Mouse (Mus musculus) left cerebral cortex, postnatal 4 days (tissue): Measurements from ENCODE around the gene Gm3336. TPM values are rescaled to one million over a fixed set of nuclear protein-coding genes. Genes with fewer than 3 reads are reported as not detected.

ENCODE experiments used
- DNase-seq: peaks from one replicate; pipeline ENCODE4 v3.0.0-alpha.2; 2022
- intact Hi-C: fragments of 180-260 bp; cut with DNase I; formaldehyde crosslinking; loops from one replicate; pipeline ENCODE4 v1.15.1; 2025
- total RNA-seq, 2 experiments: library from RNA; stranded (reverse); gene quantifications; 2 replicates each; pipeline ENCODE4 v1.2.3; 2021

Gene Gm3336
- total RNA-seq, 2 experiments from 2014 or later: not detected

DNA sequence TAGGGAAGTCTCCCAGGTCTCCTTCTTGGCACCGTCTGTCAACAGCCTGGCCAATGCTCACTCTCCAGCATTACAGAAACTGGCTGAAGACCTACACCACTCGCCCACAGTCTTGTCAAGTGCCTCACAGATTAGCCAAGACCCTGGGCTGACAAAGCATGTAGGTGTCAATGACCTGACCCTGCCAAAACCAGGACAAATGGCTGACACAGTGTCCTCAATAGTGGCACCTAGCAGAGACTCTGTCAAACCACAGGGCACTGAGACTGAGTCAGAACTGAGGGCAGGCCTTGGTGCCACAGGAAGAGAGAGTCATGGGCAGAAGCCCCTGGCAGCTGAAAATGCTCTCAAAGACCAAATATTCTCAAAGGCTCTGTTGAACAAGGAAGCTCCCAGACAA, 3.3 kb upstream of the Gm3336 start:
- no peak for DNase-seq
- intact Hi-C loops: no loop called here

DNA sequence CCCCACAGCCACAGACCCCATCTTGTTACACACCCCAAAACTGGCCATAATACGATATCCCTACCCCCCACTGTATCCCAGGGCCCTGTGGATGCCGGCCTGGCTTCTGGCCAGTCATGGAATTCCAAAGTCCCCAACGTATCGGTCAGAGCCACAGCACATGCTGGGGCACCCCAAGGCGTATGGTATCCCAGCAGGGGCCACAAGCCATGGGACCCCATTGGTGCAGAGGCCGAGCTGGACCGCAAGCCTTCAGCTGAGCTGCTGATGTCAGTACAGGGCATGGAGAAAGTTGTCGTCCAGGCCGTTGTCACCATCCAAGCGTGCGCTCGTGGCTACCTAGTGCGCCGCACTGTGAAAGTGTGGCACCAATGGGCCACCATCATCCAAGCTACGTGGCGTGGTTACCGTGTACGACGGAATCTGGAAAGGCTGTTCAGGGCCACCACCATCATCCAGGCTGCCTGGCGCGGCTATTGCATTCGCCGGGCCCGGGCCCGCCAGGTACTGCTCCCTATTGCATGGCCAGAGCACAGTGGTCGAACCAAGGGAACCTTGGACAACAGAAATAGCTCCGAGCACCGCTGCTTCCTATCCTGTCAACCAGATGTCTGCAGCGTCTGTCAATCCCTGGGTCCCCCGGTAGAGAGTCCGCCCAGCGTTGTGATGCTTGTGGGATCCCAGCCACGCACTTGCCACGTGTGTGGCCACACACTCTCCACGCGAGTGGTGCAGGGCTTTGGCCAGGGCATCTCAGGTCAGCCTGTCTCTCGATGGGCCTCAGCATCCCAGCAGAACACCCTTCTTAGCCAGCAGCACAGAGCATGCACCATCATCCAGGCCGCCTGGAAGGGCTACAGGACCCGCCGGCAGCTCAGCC, 1.6 kb upstream of the Gm3336 start:
- intact Hi-C loops: no loop called here
- DNase-seq: no peak

DNA sequence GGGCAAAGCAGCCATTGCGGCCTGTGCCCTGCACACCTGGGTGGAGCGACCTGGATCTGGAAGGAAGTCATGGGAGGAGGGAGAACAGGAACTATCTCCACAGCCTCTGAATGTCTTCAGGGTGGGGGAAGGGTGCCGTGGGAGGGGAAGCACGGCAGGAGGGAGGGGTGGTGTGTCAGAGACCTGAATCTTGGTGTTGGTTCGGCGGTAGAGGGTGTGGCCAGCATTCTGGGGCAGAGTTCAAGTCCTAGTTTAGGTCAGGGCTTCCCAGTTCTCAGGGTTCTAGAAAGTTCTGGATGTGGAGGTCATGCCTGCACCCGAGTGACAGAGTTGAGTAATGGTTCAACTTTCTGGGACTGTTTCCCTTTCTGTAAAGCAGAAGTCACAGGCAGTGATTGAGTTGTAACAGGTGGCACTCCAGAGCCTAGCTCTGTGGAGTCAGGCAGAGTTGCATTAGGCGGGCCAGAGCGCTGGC, 1.5 kb downstream of the Gm3336 start:
- intact Hi-C loops: loop anchor here (2.0 to 5.0 kb wide), 2 partner anchors 33 to 122 kb away; no protein-coding TSS in a partner anchor
- no peak for DNase-seq

DNA sequence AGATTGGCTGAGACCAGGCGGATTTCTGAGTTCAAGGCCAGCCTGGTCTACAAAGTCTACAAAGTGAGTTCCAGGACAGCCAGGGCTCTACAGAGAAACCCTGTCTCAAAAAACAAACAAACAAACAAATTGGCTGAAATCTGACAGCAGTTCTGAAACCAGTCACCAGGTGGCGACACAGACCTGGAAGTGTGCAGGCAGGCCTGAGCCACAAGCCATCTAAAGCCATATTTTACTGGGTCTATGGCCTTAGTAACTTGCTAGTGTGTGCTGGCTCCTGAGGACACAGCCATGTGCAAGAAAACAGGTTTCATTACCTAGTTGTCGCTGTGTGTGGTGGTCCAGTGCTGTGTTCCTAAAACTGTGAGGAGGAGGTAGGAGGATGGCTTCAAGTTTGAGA, 2.4 kb downstream of the Gm3336 start:
- DNase-seq: peak; percentile 74
- intact Hi-C loops: loop anchor here (2.0 to 5.0 kb wide), 2 partner anchors 32 to 122 kb away; no protein-coding TSS in a partner anchor

DNA sequence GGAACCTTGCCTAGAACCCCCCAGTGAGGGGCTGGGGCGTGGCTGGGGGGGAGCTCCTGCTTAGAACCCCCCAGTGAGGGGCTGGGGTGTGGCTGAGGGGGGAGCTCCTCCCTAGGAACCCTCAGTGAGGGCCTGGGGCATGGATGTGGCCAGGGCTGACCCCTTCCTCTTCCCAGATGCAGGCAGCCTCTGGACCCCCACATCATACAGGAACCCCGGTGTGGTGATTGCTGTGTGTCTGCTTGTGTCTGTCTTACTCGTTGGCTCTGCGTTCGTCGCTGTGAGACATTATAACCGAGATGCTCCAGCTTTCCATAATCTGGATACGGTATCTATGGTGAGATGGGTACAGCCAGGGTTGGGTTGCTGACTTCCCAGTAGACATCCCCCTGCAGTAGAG, 3.3 kb downstream of the Gm3336 start:
- DNase-seq: no peak

DNA sequence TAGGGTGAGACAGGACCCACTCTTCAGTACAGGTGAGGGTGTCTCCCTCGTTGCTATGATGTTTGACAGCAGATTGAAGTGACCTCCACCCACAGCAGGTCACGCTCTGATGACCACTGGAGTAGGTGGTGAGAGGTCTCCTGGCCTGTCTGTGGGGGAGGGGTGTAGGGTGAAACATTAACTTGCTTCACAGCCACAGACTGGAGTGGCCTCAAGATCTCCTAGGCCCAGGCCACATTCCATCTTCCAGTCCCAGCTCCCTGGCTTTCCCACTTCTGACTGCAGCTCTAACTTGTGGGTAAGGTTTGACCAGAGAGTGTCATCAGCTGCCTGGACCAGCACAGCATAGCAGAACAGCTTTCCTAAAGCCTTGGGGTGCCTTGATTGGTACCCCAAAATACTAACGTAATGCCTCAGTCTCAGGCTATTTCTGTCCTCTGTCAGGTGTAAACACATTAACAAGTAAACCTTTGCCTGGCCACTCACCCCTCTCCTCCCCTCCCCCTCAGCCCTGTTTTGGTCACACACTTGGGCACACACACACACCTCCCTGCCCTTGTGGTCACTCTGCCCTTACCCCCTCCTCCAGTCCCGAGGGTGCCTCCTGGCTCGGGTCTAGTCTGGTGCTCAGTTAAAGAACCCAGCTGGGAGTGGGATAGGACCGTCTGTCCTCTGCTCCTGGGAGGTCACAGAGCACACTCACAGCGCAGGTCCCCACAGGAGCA, 5.3 kb downstream of the Gm3336 start, which contains the start of gene Pde4c:
Gene Pde4c (plus strand): TSS at position 235 of the 725 bp plus-strand sequence.
- intact Hi-C loops: loop anchor here (5.0 kb wide), 1 partner anchor 119 kb away; no protein-coding TSS in a partner anchor
- no peak for DNase-seq

More for the DNA sequence above, 3.3 kb downstream of the Gm3336 start:
- intact Hi-C loops: loop anchor here (2.0 to 5.0 kb wide), 2 partner anchors 31 to 121 kb away; no protein-coding TSS in a partner anchor

DNA sequence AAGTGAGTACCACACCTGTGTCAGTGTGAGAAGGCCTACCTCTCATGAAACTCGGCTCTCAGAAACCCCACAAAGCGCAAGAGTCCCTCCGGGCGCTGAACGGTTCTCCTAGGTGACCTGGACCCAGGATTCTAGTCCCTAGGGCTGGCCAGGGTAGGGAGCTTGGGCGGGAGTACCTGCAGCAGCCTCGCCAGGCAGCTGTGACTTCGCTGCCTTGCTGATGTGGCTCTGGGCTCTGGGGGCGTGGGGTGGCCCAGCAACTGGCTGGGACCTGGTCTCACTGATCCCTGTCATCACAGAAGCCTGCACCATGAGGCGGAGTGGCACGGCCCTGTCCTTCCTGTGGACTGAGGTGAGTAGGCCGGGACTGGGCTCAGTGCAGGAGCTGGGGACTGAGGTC, 5.9 kb downstream of the Gm3336 start:
- intact Hi-C loops: loop anchor here (5.0 kb wide), 1 partner anchor 118 kb away; no protein-coding TSS in a partner anchor
- DNase-seq: no peak

DNA sequence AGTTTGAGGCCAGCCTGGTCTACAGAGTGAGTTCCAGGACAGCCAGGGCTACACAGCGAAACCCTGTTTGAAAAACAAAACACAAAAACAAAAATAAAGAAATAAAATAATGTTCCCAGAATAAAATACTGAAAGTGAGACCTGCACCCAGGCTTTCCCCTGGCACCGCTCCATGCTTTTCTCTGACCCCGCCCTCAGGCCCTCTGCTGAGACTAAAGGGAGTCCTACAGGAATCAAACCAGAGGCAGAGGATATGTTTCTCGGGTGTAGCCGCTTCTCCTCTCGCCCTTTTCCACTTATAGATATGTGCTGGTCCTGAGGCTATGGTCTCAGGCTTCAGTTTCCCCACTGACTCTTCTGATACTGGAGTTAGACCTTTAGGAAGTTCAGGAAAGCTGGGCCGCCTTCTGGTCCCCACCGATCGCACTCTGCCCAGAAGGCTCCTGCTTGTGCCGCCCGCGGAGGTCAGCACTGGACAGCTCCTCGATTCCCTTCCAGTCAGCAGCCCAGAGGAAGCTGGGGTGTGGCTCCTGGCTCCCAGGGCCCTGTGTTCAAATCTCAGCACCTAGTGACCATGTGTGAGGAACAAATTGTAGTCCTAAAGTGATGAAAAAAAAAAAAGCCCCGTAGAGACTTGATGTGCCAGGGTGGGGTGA, 7.6 kb downstream of the Gm3336 start:
- intact Hi-C loops: no loop called here
- DNase-seq: no peak

DNA sequence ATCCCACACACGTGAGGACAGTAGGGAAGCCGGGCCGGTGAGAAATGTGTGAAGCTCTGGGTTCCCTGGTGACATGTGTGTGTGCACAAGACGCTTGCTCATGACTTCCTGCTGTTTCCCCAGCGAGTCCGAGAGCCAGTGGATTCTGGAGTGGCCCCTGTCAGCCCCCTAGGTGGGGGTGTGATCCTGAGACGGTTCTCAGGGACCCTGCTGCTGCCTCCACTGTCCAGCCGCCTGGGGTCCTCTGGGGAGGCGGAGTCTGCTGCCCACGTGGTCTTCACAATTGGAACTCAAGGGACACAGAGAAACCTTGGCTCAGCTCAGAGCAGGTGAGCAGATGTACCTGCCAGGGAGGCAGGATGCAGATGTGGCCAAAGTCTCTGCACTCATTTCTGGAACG, 8.4 kb downstream of the Gm3336 start:
- DNase-seq: no peak
- intact Hi-C loops: no loop called here

DNA sequence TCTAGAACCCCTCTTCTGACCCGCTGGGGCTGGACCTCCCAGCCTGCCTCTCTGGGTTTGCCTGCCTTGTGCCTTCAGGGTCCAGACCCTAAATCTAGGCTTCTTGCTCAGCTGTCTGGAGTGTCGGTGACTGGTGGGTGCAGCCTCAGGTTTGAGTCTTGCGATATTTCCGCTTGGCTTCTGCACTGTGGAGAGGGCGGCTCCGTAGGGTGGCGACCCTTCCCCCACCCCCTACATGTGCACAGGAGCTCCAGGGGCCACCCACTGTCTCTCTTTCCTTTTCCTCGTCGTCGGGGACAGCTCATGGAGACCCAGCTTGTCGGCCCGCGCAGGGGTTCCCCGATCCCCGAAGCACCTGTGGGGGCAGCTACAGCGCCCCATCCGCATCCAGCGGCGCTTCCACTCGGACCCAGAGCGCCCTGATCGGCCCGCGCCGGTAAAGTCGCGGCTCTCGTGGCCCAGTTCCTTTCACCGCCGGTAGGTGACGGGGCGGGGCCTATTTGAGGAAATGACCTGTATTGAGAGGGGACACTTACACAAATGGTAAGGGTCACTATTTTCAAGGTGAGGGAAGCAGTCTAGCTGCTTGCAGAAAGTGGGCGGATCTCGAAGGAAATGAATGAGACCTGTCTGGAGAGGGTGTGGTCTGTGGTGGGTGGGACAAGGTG, 11.6 kb downstream of the Gm3336 start:
- intact Hi-C loops: no loop called here
- DNase-seq: no peak

DNA sequence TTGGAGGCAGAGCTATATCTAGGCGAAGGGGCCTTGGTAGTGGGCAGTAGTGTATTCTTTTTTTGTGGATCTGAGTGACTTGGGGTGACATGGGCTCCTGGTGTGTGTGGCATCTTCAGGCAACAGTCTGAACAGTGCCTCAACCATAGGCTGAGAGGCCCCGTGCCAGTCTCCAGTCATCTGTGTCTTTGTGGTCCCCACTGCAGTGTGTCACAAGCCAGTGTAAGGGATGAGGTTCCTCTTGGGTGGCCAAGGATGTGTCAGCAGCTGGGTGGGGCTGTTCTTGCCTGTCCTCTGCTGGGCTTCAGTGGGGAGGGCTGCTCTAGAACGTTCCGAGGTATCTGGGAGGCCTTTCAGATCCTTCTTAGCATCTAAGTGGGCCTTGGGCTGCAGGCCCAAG, 12.6 kb downstream of the Gm3336 start:
- DNase-seq: no peak
- intact Hi-C loops: no loop called here

DNA sequence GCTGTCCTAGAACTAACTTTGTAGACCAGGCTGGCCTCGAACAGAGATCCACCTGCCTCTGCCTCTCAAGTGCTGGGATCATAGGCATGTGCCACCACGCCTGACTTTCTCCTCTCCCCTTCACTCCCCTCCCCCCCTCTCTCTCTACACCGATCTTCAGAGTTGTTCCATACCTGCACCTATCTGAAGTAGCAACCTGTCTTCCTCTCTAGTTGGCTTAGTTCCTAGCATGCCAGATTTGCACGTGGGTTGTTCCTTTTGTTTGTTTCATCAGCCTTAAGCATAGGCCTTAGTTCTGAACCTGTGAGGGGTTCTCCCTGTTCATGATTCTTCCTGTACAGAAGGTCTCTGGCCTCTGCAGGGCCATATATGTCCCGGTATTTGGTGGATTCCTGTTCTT, 19.4 kb downstream of the Gm3336 start:
- DNase-seq: no peak
- intact Hi-C loops: no loop called here

DNA sequence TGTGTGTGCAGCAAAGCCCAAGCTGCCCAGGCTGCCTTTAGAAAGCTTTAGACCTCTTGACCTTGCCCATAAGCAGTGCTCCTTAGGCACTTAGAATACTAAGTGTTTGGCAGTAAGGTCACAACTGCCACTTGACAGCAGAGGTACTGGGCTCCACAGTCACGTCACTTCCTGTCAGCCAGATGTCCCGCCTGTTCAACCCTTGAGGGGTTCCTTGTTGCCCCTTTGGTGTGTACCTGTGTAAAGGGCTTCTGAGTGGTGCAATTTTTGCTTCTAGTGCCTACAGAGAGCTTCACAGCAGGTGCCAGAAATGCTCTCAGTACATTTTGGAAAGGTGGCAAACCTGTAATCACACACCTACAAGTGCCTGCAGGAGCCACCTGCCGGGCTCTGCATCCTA, 19.9 kb downstream of the Gm3336 start:
- intact Hi-C loops: no loop called here
- DNase-seq: no peak

DNA sequence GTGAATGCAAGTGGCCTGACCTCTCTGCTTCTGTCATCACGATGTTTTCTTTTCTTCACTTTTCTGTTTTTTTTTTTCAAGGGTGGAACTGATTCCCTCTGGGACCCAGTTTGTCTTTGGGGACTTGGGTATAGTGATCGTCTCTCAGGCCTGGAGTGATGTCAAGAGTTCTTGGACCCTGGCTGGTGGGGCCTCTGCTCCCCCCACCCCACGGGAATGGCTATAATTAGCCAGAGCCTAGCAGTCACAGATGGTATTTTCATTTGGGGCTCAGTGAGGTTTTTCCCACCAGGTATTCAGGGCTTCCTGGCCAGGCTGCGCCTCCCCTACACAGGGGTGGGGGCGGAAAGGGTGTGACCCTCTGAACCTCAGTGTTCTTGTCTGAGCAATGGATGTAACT, 23.3 kb downstream of the Gm3336 start:
- intact Hi-C loops: no loop called here
- no peak for DNase-seq

DNA sequence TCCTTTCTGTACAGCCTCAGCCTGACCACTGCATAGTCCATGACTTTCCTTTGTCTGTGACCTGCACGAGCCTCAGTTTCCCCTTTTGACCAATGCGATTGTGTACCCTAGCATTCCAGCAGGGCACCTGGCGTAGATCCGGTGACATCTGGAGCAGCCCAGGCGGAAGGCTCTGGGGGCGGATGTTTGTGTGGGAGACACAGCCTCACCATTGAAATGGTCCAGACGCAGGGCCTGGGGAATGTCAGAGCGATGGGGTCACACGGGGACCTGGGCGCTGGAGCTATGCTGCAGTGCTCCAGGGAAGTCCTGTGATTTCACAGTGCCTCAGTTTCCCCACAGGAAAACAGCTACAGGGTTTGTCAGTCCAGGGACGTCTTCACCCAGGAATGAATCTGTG, 23.8 kb downstream of the Gm3336 start:
- intact Hi-C loops: no loop called here

DNA sequence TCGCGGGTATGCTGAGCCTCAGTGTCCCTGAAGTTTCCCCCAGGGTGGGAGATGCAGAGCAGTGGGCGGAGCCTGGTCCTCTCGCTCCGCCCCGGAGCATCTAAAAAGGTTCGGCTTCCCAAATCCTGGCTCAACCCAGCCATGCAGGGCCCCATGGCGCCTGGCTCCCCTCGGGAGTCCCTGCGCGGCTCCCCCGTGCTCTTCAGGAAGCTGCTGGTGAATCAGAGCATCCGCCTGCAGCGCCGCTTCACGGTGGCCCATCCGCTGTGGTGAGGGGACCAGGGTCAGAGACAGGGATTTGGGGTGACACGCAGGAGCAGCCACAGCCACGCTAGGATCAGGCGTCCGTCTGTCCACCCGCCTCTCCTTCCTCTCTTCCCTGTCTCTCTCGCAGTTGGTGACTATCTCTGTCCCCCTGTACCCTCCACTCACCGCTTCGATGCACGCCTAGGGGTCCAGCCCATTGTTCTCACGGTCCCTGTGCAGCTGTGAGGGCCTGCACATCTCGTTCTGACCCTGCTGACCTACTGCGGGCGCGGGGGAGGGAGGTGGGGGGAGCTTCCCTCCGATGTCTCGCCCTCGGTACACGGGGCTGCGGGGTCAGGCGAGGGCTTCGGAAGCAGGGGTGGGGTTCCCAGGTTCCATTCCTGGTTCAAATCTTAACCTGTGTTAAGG, 24.8 kb downstream of the Gm3336 start:
- DNase-seq: no peak
- intact Hi-C loops: no loop called here

More for the DNA sequence above, 23.8 kb downstream of the Gm3336 start:
- no peak for DNase-seq

DNA sequence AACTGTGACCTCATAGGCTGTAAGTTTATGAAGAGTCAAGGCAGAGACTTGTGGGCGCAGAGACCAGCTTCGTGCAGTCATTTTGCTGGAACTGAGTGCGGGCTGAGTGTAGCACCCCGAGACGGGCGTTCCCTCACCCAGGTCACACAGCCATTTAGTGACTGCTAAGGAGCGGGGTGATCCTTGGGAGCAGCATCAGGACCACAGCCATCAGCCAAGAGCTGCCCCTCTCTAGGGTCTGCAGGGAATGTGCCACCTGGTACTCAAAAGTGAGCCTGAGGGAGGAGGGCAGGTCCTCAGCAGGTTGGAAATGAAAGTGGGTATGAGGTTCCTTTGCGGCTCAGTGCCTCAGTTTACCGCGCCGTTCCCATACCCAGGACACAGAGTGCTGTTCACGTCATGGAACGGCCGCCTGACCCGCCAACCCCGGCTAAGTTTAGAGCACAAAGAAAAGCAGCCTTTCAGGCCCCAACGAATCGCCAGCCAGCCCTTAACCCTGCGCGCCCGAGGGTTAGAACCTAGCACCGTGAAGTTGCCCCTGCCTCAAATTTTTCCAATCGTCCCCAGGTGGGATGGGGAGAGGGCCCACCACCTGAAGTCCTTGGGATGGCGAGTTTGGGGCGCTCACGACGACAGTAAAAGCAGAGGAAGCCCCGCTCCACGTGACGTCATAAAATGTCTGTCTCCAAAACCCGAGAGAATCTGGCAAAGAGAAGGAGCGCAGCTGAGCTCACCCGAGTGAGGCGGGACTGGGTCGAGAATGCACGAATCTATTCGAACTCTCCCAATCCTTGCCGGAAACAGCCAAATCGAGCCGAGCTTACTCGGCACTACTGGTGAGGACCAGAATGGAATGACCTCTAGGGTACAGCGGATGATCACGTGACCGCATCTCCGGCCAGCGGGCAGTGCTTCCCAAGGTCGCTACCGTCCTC, 25.6 kb downstream of the Gm3336 start:
- intact Hi-C loops: no loop called here
- no peak for DNase-seq

DNA sequence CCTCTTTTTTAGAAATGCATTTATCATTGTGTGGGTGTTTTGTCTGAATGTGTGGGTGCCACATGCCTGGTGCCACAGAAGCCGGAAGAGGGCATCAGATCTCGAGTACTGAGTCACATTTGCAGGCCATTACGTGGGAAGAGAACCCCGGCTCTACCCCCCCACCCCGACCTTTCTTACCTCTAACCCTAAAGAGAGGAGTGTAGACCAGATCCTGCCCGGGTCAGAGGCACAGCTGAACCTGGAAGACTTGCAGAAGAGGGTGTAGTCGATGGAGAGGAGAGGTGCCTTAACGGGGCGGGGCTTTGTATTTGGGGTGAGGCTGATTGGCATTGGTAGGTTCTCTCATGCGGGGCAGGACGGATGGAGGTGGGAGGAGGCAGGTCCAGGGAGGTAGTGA, 26.5 kb downstream of the Gm3336 start:
- no peak for DNase-seq
- intact Hi-C loops: no loop called here
